In the genomic region with DNA sequence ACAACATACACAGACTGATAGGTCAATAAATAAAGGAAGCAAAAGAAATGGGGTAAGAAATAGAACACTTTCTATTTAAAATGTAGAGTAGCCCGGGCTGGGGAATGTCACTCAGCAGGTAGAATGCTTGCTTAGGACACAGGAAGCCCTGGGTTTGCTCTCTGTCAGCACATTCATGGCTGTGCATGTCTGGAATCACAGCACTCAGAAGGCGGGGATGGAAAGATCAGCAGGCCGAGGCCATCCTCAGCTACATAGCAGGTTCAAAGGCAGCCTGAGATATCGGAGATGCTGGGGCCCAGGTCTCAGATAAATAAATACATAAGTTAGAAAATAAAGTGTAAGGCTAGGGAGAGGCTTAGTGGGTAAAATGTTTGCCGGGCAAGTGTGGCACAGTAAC, we compare ENCODE assay signal across 26 mouse cellular contexts.
"Had no signal": no experiment of that assay in that cellular context is flagged by ENCODE, and none has a peak within 500 bp of the region (broad histone marks: within the 10 kb centered on the region; RNA-seq: fewer than 3 reads in every experiment).

No protein-coding gene starts in this region.

- H3K27ac ChIP-seq: embryonic facial prominence, embryonic 10.5 days; embryonic facial prominence, embryonic 12.5 days; embryonic facial prominence, embryonic 13.5 days; embryonic facial prominence, embryonic 15.5 days; forebrain, embryonic 10.5 days; forebrain, embryonic 12.5 days; forebrain, embryonic 13.5 days; forebrain, embryonic 15.5 days; gastrocnemius, adult 2 months; heart, adult 2 months had no signal

- DNase-seq: cerebellum, adult 2 months; cerebellum, adult 8-10 months; cerebellum, adult 9-10 months; cerebellum, adult 9-11 months; cerebellum, postnatal 10 days; cerebellum, postnatal 14 days; cerebellum, postnatal 25 days; cerebellum, postnatal 36 days; embryo, embryonic 11 days; forebrain, postnatal 0 days; gastrocnemius, adult 2 months; gastrocnemius, postnatal 10 days; gastrocnemius, postnatal 14 days; gastrocnemius, postnatal 25 days; gastrocnemius, postnatal 36 days; heart, adult 18-20 months; heart, adult 2 months had no signal

- H3K4me3 ChIP-seq: embryonic facial prominence, embryonic 10.5 days; embryonic facial prominence, embryonic 12.5 days; embryonic facial prominence, embryonic 13.5 days; embryonic facial prominence, embryonic 15.5 days; erythroblast, embryonic 14.5 days; forebrain, embryonic 10.5 days; forebrain, embryonic 12.5 days; forebrain, embryonic 13.5 days; forebrain, embryonic 15.5 days; gastrocnemius, adult 2 months; heart, adult 2 months had no signal

- H3K36me3 ChIP-seq: embryonic facial prominence, embryonic 10.5 days; embryonic facial prominence, embryonic 12.5 days; embryonic facial prominence, embryonic 13.5 days; embryonic facial prominence, embryonic 15.5 days; forebrain, embryonic 10.5 days; forebrain, embryonic 12.5 days; forebrain, embryonic 15.5 days had no signal

- H3K4me1 ChIP-seq: embryonic facial prominence, embryonic 10.5 days; embryonic facial prominence, embryonic 12.5 days; embryonic facial prominence, embryonic 13.5 days; embryonic facial prominence, embryonic 15.5 days; forebrain, embryonic 10.5 days; forebrain, embryonic 12.5 days; forebrain, embryonic 13.5 days; forebrain, embryonic 15.5 days had no signal

- H3K9me3 ChIP-seq: embryonic facial prominence, embryonic 10.5 days; embryonic facial prominence, embryonic 12.5 days; embryonic facial prominence, embryonic 13.5 days; embryonic facial prominence, embryonic 15.5 days; forebrain, embryonic 10.5 days; forebrain, embryonic 12.5 days; forebrain, embryonic 13.5 days; forebrain, embryonic 15.5 days had no signal

- H3K27me3 ChIP-seq: embryonic facial prominence, embryonic 12.5 days; embryonic facial prominence, embryonic 13.5 days; embryonic facial prominence, embryonic 15.5 days; forebrain, embryonic 12.5 days; forebrain, embryonic 15.5 days had no signal
